Mouse (Mus musculus): ENCODE measurements around the gene Tjp1. TPM values are rescaled to one million over a fixed set of nuclear protein-coding genes. Genes with fewer than 3 reads are reported as not detected.

Tjp1 gene
- polyA plus RNA-seq, 1 experiment from 2014 or later: 24.2 TPM

GRCm38 (mm10) chr7:65377521-65377920 lies 150.1 kb downstream of the Tjp1 start:
- Histone ChIP-seq H3K9ac (replicated peaks; ENCODE audit: low read depth, low read length) (no peak overlapping the region), H3K27ac (ENCODE audit: low read length) (no peak overlapping the region), H3K9me3 (ENCODE audit: control insufficient read depth, low read length) (no peaks in the 10 kb centered on the region), H3K36me3 (ENCODE audit: control insufficient read depth, insufficient read depth) (no peaks in the 10 kb centered on the region), H3K4me2 (ENCODE audit: low read length) (no peak overlapping the region), H3K27me3 (replicated peaks; ENCODE audit: control insufficient read depth, insufficient read depth, low read length) (no peaks in the 10 kb centered on the region), H3K4me1 (replicated peaks; ENCODE audit: control insufficient read depth, insufficient read depth, low read length) (no peaks in the 10 kb centered on the region), H3K4me3 (replicated peaks; ENCODE audit: low read length) (no peak overlapping the region)
- ATAC-seq: no peak
- 87% methylated on average over 3 of the region's 3 CpGs for WGBS

GRCm38 (mm10) chr7:65375621-65376020 lies 152.0 kb downstream of the Tjp1 start:
- Histone ChIP-seq H3K27ac (ENCODE audit: low read length) (no peak overlapping the region), H3K4me1 (replicated peaks; ENCODE audit: control insufficient read depth, insufficient read depth, low read length) (peaks cover 4% of the 10 kb centered on the region), H3K9me3 (ENCODE audit: control insufficient read depth, low read length) (no peaks in the 10 kb centered on the region), H3K4me2 (ENCODE audit: low read length) (no peak overlapping the region), H3K27me3 (replicated peaks; ENCODE audit: control insufficient read depth, insufficient read depth, low read length) (no peaks in the 10 kb centered on the region), H3K36me3 (ENCODE audit: control insufficient read depth, insufficient read depth) (no peaks in the 10 kb centered on the region), H3K9ac (replicated peaks; ENCODE audit: low read depth, low read length) (no peak overlapping the region), H3K4me3 (replicated peaks; ENCODE audit: low read length) (no peak overlapping the region)
- WGBS: 90% methylated on average over 3 of the region's 3 CpGs
- no peak for ATAC-seq

GRCm38 (mm10) chr7:65375176-65375575 lies 152.4 kb downstream of the Tjp1 start:
- H3K36me3 ChIP-seq (ENCODE audit: control insufficient read depth, insufficient read depth): no peaks in the 10 kb centered on the region
- no peak overlapping the region for H3K4me2 ChIP-seq (ENCODE audit: low read length)

GRCm38 (mm10) chr7:65373336-65373735 lies 154.2 kb downstream of the Tjp1 start:
- WGBS: 93% methylated on average over 8 of the region's 8 CpGs
- no peak overlapping the region for H3K4me2 ChIP-seq (ENCODE audit: low read length)
- no peak overlapping the region for H3K27ac ChIP-seq (ENCODE audit: low read length)
- no peak for ATAC-seq
- H3K27me3 ChIP-seq (replicated peaks; ENCODE audit: control insufficient read depth, insufficient read depth, low read length): no peaks in the 10 kb centered on the region
- H3K9me3 ChIP-seq (ENCODE audit: control insufficient read depth, low read length): no peaks in the 10 kb centered on the region
- H3K9ac ChIP-seq (replicated peaks; ENCODE audit: low read depth, low read length): no peak overlapping the region
- H3K36me3 ChIP-seq (ENCODE audit: control insufficient read depth, insufficient read depth): no peaks in the 10 kb centered on the region
- no peak overlapping the region for H3K4me3 ChIP-seq (replicated peaks; ENCODE audit: low read length)
- peaks cover 9% of the 10 kb centered on the region for H3K4me1 ChIP-seq (replicated peaks; ENCODE audit: control insufficient read depth, insufficient read depth, low read length)

More at GRCm38 (mm10) chr7:65375176-65375575, 152.4 kb downstream of the Tjp1 start:
- H3K9ac ChIP-seq (replicated peaks; ENCODE audit: low read depth, low read length): no peak overlapping the region
- H3K4me3 ChIP-seq (replicated peaks; ENCODE audit: low read length): no peak overlapping the region
- no peak overlapping the region for H3K27ac ChIP-seq (ENCODE audit: low read length)
- no peaks in the 10 kb centered on the region for H3K9me3 ChIP-seq (ENCODE audit: control insufficient read depth, low read length)
- peaks cover 4% of the 10 kb centered on the region for H3K4me1 ChIP-seq (replicated peaks; ENCODE audit: control insufficient read depth, insufficient read depth, low read length)
- H3K27me3 ChIP-seq (replicated peaks; ENCODE audit: control insufficient read depth, insufficient read depth, low read length): no peaks in the 10 kb centered on the region
- no peak for ATAC-seq
- 63% methylated on average over 8 of the region's 8 CpGs for WGBS

GRCm38 (mm10) chr7:65371765-65372164 lies 155.8 kb downstream of the Tjp1 start:
- Histone ChIP-seq H3K4me1 (replicated peaks; ENCODE audit: control insufficient read depth, insufficient read depth, low read length) (peaks cover 11% of the 10 kb centered on the region), H3K4me3 (replicated peaks; ENCODE audit: low read length) (peak overlapping the region; percentile 88), H3K9me3 (ENCODE audit: control insufficient read depth, low read length) (no peaks in the 10 kb centered on the region), H3K9ac (replicated peaks; ENCODE audit: low read depth, low read length) (peak overlapping the region; percentile 72), H3K4me2 (ENCODE audit: low read length) (peak overlapping the region; percentile 87), H3K36me3 (ENCODE audit: control insufficient read depth, insufficient read depth) (no peaks in the 10 kb centered on the region), H3K27ac (ENCODE audit: low read length) (peak overlapping the region; percentile 82), H3K27me3 (replicated peaks; ENCODE audit: control insufficient read depth, insufficient read depth, low read length) (no peaks in the 10 kb centered on the region)
- 39% methylated on average over 6 of the region's 6 CpGs for WGBS
- peak; percentile 1; the same call in 1 of the 2 replicates for ATAC-seq

GRCm38 (mm10) chr7:65370787-65371616 lies 156.6 kb downstream of the Tjp1 start:
- peak overlapping the region; percentile 87 for H3K4me2 ChIP-seq (ENCODE audit: low read length)
- peak overlapping the region; percentile 88 for H3K4me3 ChIP-seq (replicated peaks; ENCODE audit: low read length)
- H3K9me3 ChIP-seq (ENCODE audit: control insufficient read depth, low read length): no peaks in the 10 kb centered on the region
- no peaks in the 10 kb centered on the region for H3K36me3 ChIP-seq (ENCODE audit: control insufficient read depth, insufficient read depth)
- peak overlapping the region; percentile 72 for H3K9ac ChIP-seq (replicated peaks; ENCODE audit: low read depth, low read length)
- ATAC-seq: peak; percentile 94
- peaks cover 13% of the 10 kb centered on the region for H3K4me1 ChIP-seq (replicated peaks; ENCODE audit: control insufficient read depth, insufficient read depth, low read length)
- under 1% methylated on average over 69 of the region's 92 CpGs for WGBS
- peak overlapping the region; percentile 82 for H3K27ac ChIP-seq (ENCODE audit: low read length)
- no peaks in the 10 kb centered on the region for H3K27me3 ChIP-seq (replicated peaks; ENCODE audit: control insufficient read depth, insufficient read depth, low read length)

- H3K4me1 ChIP-seq (replicated peaks; ENCODE audit: control insufficient read depth, insufficient read depth, low read length): peaks cover 13% of the 10 kb centered on the region
- no peaks in the 10 kb centered on the region for H3K9me3 ChIP-seq (ENCODE audit: control insufficient read depth, low read length)
- WGBS: 0% methylated on average over 26 of the region's 46 CpGs
- no peaks in the 10 kb centered on the region for H3K36me3 ChIP-seq (ENCODE audit: control insufficient read depth, insufficient read depth)
- H3K9ac ChIP-seq (replicated peaks; ENCODE audit: low read depth, low read length): peak overlapping the region; percentile 72
- ATAC-seq: peak; percentile 39; the same call in 1 of the 2 replicates
- peak overlapping the region; percentile 87 for H3K4me2 ChIP-seq (ENCODE audit: low read length)
- H3K4me3 ChIP-seq (replicated peaks; ENCODE audit: low read length): peak overlapping the region; percentile 88
- peak overlapping the region; percentile 82 for H3K27ac ChIP-seq (ENCODE audit: low read length)
- no peaks in the 10 kb centered on the region for H3K27me3 ChIP-seq (replicated peaks; ENCODE audit: control insufficient read depth, insufficient read depth, low read length)
Measured at GRCm38 (mm10) chr7:65370381-65370786, 157.2 kb downstream of the Tjp1 start.

GRCm38 (mm10) chr7:65369101-65369500 lies 158.5 kb downstream of the Tjp1 start:
- Histone ChIP-seq H3K36me3 (ENCODE audit: control insufficient read depth, insufficient read depth) (no peaks in the 10 kb centered on the region), H3K9me3 (ENCODE audit: control insufficient read depth, low read length) (no peaks in the 10 kb centered on the region), H3K4me3 (replicated peaks; ENCODE audit: low read length) (peak overlapping the region; percentile 32), H3K27ac (ENCODE audit: low read length) (no peak overlapping the region), H3K27me3 (replicated peaks; ENCODE audit: control insufficient read depth, insufficient read depth, low read length) (no peaks in the 10 kb centered on the region), H3K4me2 (ENCODE audit: low read length) (peak overlapping the region; percentile 44), H3K9ac (replicated peaks; ENCODE audit: low read depth, low read length) (peak overlapping the region; percentile 44; the same call in 1 of the 2 replicates), H3K4me1 (replicated peaks; ENCODE audit: control insufficient read depth, insufficient read depth, low read length) (peaks cover 13% of the 10 kb centered on the region)
- 5% methylated on average over 5 of the region's 5 CpGs for WGBS
- ATAC-seq: no peak

- WGBS: 77% methylated on average over 16 of the region's 16 CpGs
- H3K9ac ChIP-seq (replicated peaks; ENCODE audit: low read depth, low read length): no peak overlapping the region
- H3K27ac ChIP-seq (ENCODE audit: low read length): no peak overlapping the region
- H3K4me2 ChIP-seq (ENCODE audit: low read length): no peak overlapping the region
- no peak for ATAC-seq
- no peaks in the 10 kb centered on the region for H3K9me3 ChIP-seq (ENCODE audit: control insufficient read depth, low read length)
- no peaks in the 10 kb centered on the region for H3K36me3 ChIP-seq (ENCODE audit: control insufficient read depth, insufficient read depth)
- H3K4me3 ChIP-seq (replicated peaks; ENCODE audit: low read length): no peak overlapping the region
- H3K27me3 ChIP-seq (replicated peaks; ENCODE audit: control insufficient read depth, insufficient read depth, low read length): no peaks in the 10 kb centered on the region
- H3K4me1 ChIP-seq (replicated peaks; ENCODE audit: control insufficient read depth, insufficient read depth, low read length): peaks cover 13% of the 10 kb centered on the region
Measured at GRCm38 (mm10) chr7:65367386-65368245, 160.0 kb downstream of the Tjp1 start.
